Mouse (Mus musculus) 3T3-L1 (cell line): ENCODE data around the gene Rccd1.

ENCODE experiments used
- DNase-seq: peaks from one replicate; pipeline ENCODE4 v3.0.0-alpha.2; 2015; ENCODE audit warnings: low read depth, low spot score

Rccd1 gene

DNA sequence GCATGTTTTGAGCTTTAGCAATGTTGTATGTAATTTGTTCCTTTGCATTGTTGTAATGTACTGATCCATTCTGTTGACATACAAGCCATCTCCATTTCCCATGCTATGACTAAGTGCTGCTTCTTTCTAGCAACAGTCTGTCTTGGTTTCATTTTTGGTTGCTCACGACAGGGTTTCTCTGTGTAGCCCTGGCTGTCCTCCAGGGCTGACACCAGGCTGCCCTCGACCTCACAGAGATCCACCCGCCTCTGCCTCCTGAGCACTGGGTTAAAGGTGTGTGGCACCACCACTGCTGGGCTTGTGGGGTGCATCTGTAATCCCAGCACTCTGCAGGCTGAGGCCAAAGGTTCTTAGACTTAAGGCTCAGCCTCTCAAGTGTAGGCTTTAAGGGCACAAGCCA, 24.7 kb downstream of the Rccd1 start:
- peak; percentile 26 for DNase-seq

DNA sequence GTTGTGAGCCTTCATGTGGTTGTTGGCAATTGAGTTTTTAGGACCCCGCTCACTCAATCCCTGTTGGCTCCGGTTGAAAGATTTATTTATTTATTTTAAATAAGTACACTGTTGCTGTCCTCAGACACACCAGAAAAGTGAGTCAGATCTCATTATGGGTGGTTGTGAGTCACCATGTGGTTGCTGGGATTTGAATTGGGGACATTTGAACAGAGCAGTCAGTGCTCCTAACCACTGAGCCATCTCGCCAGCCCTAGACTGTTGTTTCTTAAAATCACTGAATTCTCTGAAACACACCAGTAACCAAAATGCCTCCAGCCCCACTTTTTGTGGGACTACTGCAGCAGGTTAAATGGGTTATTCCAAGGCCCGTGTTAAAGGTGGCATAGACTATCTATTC, 25.5 kb downstream of the Rccd1 start:
- DNase-seq: peak; percentile 56

DNA sequence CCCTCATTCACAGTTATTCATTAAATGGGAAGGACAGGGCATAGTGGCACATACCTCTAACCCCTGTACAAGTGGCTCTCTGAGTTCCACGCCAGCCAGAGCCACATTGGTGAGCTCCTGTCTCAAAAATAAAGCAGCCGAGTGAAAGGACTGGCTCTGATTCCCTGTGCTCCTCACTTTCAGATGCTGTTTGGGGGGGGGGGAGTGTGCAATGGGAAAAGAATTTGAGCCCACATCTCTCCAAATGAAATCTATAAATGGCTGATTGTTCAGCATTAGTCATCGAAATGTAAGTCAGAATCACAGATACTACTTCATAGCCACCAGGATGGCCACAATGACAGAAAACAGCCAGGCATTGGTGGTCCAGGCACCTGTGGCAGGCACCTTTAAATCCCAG, 27.2 kb downstream of the Rccd1 start:
- DNase-seq: peak; percentile 27

DNA sequence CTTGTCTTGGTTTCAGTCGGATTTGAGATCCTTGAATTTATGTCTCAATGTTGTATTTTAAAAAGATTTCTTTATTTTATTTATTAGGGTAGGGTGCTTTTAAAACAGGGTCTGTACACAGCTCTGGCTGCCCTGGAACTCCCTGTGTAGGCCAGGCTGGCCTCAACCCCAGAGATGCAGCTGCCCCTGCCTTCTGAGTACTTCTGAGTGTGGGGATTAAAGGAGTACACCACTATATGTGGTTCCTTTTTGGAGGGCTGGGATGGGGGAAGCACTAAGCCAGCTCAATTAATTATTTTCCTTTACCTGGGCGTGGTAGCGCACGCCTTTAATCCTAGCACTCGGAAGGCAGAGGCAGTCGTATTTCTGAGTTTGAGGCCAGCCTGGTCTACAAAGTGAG, 27.8 kb downstream of the Rccd1 start:
- no peak for DNase-seq

DNA sequence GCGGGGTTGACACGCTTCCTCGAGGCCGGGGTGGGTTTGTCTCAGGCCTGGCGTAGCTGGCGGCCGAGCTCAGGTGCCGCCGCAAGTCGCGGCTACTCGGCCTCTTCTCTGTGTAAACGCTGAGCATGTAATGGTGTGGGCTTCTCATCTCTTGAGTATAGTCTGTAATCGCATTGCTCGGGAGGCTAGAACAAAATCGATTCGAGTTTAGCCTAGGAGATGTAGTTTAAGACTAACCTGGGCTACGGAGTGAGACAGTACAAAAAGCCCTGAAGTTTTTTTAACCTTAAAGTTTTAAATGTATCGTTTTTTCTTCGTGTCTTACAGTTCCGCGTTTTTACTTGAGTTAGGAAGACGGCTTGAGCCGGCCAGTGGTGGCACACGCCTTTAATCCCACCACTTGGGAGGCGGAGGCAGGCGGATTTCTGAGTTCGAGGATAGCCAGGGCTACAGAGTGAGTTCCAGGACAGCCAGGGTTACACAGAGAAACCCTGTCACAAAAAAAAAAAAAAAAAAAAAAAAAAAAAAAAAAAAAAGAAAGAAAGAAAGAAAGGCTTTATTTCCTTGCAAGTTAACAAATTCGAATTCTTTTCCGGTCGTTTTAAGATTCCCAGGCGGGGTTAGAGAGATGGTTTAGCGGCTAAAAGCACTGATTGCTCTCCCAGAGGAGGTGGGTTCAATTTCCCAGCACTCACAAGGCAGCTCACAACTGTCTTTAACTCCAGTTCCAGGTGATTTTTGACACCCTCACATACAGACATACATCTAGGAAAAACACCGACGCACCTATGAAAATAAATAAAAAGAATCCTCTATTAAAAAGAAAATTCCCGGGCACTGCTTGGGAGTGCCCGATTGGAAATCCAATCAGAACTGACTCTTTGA, 29.2 kb downstream of the Rccd1 start:
- peak; percentile 39 for DNase-seq

DNA sequence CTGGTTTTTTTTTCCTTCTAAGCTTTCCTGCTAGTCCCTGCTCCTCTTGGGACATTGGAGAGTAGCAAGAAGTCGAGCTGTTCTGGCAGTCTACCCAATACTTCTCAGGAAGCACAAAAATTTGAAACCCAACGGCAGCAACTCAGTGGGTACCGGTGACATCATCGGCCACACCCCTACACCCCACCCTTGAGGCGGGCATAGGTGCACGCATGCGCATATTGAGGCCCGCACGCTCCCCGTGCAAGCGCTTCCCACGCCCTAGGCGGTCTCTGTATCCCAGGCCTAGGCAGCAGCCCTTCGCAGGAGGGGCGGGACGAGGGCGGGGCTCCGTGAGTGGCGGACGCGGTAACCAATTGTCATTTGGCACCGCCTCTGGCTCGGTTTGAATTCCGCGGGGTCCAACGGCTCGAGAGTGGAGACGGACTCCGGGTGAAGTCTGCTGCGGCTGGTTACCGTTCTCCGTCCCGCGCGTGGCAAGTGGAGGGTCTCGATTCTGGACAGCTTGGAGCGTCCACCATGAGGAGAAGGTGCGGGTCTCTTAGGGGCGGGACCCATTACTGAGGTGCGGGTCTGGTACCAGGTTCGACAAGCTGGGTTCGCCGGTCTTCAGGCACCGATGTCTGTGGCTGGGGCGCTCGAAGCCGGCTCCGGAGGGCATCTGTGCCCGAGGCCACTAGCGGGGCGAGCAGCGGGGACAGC, 30.0 kb downstream of the Rccd1 start, which contains the start of gene Prc1:
TSS of gene Prc1 (plus strand) at position 389 of the 702 bp plus-strand sequence.
- peak; percentile 96 for DNase-seq

DNA sequence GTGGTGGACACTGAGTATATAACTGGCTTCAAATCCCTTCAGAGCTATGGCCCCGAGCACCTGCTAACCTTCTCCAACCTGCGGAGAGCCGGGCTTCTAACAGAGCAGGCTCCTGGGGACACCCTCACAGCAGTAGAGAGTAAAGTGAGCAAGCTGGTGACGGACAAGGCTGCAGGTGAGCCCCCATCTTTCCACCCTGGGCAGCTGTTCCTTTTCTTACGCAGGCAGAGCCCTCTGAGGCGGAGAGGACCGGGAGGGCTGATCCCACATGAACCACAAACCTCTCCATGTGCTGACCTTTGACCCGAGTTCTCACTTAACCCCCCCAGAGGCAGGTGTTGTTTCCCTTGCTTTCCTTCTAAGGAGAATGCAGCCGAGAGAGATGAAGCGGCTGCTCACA, 36.5 kb downstream of the Rccd1 start:
- DNase-seq: no peak

DNA sequence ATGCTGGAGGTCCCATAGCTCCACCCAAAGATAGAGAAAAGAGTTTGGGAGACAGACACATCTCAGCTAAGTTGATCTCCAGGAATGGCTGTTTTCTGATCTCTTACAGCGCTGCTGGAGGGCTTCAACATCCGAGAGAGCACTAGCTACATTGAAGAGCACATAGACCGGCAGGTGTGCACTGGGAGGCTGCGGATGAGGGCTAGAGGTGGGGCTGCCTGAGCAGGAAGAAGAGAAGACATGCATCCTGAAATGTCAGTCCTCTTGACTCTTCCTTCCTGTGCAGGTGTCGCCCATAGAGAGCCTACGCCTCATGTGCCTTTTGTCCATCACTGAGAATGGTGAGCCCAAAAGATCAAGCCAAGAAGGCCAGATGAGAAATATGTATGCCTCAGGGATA, 38.5 kb downstream of the Rccd1 start:
- DNase-seq: no peak

DNA sequence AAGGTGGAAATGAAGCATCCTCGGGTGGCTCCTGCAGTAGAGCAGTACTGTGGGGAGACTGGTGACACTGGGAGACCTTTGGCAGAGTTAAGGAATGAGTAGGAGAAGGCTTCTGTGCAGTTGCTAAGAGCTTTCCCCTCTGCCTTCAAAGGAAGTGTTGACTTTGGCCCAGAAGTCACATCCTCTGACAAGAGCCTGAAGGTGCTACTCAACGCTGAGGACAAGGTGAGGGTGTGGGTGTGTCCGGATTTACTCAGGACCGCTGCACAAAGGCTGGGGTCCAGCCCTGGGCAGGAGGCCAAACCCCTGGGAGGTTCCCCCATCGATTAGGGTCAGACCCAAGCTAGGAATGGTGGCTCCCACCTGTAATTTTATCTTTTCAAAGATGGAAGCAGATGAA, 39.9 kb downstream of the Rccd1 start:
- DNase-seq: no peak

DNA sequence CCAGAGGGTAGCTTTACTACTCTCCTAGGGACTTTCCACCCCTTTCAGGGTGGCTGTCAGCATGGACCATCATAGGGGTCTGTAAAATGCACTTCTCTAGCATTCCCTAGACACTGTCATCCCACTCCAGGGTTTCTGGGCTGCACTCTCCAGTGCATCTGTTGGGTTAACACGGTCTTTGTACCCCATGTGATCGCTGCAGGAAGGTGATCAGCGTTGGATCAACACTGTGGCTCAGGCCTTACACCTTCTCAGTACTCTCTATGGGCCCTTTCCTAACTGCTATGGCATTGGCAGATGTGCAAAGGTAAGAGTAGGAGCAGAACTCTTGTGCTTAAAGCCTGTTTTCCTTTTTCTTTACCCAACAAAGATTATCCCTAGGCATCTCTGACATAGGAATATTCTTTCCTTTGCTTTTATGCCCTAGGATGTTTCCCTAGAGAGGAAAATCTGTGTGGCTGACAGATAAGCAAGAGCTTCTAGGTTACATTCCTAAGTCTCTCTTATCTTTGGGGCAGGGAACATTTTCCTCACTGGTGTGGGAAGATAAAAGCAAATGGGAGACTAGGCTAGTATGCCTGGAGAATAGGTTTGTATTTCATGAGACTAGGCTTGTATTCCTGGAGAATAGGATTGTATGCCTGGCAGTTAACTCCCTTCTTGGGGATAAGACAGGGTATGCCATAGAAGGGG, 40.9 kb downstream of the Rccd1 start:
- no peak for DNase-seq

DNA sequence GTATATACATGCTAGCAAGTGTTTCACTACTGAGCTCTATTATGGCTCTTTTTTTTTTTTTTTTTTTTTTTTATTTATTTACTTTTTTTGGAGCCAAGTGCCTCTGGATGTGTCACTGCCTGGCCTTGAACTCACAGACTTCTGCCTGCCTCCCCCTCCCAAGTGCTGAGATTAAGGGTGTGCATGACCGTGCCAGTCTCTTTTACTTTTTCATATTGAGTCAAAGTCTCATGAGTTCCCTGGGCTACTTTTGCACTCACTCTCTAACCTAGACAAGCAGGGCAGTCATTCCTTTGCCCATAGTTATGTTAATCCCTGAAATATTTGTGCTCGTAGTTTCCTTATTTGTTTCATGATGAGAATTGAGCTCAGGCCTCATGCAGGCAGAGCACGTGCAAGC, 42.6 kb downstream of the Rccd1 start:
- DNase-seq: no peak

DNA sequence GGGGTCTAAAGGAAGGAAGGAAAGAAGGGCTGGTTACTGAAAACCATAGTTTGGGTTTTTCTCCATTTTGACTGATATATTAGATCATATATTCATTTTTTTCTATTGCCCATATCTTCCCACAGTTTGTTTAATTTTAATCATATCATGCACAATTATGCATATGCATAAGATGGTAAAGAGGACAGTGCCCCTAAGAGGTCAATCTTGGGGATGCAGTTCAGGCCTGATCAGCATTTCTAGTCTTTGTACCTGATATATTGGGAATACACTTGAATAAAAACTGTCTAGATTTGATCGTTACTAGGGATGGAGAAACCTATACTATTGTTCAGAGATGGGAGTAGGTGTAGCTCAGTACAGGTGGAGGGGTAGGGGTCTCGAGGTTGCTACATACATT, 43.3 kb downstream of the Rccd1 start:
- DNase-seq: no peak

DNA sequence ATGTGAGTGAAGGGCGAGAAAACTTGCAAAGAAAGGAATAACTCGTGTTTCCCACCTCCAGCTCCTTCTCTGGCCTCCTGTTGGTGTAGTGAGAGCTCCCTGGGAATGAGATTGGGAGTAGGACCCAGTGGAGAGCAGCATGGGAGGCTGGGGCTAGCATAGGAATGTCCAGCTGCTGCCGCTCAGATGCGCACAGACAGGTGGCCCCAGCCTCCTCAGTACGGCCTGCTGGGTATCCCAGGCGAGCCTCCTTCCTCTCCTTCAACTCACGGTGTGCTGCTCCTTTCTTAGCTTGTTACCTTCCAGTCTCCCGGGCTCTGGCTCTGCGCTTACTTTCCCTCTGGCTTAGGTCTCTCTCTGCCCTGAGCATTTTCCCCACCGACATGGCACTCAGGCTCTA, 44.2 kb downstream of the Rccd1 start:
- DNase-seq: no peak

DNA sequence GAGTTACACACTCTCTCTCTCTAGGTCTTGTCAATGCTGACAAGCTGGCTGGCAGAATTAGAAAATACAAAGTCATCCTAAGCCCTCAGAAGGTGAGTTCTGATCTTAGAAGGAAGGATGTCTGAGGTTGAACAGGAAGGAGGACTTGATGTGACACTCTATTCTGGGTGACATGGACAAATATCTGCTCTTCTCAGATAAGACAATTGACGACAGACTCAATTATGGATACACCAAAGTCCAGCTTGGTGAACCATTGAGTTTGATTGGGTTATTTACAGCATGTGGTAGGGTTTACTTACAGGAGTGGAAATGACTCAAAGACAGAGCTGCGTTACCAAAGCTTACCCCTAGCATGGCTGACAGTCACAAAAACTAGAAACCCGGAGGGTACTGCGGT, 47.9 kb downstream of the Rccd1 start:
- DNase-seq: no peak

DNA sequence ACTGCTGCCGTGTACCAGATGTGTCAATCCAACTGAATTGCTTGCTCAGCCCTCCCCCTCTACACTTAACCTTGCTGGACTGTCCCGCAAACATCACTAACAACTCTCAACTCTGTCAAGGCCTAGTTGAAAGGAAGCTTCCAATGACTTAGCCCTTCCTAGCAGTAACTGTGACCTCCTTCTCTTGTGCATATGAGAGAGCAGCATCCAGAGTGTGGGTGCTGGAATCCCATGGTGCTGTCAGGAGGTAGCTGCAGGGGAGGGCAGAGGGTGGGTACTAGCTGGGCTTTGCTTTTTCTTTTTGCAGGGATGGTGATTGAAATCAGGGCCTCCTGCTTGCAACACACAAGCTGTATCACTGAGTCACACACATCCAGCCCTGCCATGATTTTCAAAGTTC, 50.8 kb downstream of the Rccd1 start:
- no peak for DNase-seq

DNA sequence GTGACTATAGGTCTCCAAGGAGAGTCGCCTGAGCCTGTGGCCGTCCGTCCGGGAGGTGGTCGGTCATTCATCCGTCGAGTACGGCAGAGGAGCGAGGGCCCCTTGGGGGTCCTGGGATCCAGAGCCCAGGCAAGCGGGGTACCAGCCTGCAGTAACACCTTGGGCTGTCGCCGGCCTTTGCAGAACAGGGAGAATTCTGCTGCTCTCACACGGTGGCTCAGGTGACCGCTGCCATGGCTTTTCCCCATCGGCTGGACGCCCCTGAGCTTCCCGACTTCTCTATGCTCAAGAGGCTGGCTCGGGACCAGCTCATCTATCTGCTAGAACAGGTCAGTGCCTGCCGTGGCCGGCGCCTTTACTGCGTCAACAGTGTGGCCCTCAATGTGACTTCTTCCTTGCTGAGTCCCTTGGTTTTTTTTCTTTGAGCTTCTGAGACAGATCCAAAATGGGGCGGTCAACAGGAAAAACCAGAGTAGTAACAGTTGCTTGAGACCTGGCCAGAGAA, 54.5 kb downstream of the Rccd1 start:
- DNase-seq: peak; percentile 55

DNA sequence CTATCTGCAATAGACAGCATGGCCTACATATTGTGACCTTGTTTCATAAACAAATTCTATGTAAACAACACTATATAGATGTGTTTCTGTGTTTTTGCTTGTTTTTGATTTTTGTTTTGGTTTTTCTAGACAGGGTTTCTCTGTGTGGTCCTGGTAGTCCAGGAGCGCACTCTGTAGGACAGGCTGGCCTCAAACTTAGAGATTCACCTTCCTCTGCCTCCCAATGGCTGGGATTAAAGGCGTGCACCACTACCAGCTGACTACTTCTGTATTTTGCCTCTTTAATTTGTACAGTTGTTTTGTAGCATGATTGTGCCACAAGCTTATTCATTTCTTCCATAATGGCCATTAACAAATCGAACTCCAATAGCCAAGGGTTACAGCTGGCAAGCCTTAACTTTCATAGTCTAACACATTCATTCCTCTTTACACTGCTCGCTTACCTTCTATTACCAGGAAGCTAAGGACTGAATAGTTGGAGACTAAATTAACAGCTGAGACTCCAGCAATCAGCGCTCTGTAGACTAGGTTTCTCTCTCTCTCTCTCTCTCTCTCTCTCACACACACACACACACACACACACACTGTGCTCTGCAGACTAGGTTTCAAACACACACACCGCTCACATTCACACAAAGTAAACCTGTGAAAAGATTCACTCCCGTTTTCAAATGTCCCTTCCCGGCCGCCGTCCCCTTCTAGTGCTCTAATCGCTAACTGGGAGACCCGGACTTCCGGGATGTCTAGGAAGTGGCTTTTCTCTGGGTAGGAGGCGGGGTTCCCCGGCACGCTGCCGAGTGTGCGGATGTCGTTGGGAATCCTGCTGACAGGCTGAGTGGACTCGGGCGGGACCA, 55.1 kb downstream of the Rccd1 start, which contains the start of gene Vps33b:
TSS of gene Vps33b (plus strand) at position 753 of the 854 bp plus-strand sequence.
- peak; percentile 93 for DNase-seq

DNA sequence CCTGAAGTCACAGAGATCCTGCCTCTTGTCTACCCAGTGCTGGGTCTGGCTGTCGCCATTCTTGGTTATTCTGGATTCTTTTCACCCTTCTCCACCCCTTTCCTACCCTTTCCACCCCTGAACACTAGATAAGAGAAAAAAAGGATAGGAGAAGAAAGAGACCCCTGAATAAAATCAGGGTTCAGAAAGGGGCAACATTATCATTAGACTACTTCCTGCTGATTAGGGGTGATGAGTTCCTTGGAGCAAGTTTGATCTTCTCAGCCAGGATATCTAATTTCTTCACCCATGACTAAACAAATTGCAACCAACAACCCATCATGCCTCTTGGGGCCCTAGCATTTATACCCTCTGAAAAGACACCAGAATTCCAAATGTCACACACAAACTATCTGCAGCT, 56.5 kb downstream of the Rccd1 start:
- DNase-seq: no peak

DNA sequence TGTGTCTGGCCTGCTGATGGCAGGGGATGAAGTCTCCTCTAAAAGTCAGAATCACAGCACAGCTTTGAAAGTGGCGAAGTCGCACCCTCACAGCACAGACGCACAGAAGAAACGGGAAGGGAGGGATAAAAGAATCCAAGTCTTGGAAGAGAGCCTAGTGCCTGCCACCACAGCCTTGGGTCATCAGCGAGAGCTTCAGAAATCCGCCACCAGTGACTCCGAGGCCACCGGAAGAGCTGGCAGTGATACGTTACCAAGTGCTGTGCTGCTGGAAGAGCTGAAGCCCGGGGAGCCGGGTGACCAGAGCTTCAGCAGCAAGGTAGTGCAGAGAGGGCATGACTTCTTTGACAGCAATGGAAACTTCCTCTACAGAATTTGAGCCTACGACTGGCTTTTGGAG, 59.6 kb downstream of the Rccd1 start:
- no peak for DNase-seq

DNA sequence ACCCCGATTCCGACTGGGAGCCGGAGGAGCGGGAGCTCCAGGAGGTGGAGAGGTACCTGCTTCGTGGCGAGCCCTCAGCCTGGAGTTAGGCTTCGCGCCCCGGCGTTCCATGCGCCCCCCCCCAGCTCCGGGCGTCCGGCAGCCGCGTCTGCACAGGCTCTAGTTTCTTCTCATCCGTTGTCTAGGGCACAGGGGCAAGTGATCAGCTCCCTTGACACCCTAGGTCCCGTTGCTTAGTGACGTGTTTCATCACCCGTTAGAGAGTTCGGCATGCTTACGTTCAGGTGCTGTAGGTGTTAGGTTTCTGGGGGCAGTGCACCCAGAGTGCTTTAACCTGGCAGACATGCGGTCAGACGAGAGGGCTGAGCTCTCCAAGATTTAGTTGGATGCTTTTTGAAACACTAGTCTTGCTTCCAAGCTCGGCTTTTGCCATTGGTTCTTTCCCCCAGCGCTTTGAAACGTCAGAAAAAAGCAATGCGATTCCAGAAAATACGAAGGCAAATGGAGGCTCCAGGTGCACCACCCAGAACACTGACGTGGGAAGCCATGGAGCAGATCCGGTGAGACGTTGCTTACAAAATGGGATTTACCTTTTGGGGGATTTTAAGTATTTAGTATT, 62.8 kb downstream of the Rccd1 start:
- peak; percentile 49 for DNase-seq
